Mouse (Mus musculus) CH12.LX (cell line): ENCODE measurements around the gene Syn3. TPM values are rescaled to one million over a fixed set of nuclear protein-coding genes. Genes with fewer than 3 reads are reported as not detected.

Experiments
- DNase-seq: peaks from one replicate; pipeline ENCODE4 v3.0.0-alpha.2; 2013; ENCODE audit errors: extremely low read depth
- H3K27ac ChIP-seq: 2 replicates; pipeline ENCODE4 v1.5.1; 2012; ENCODE audit warnings: low read depth, mild to moderate bottlenecking, control low read depth, moderate library complexity; ENCODE audit not compliant: insufficient read depth
- H3K27me3 ChIP-seq: replicated peaks from 2 replicates; pipeline ENCODE3; 2012; ENCODE audit warnings: inconsistent platforms
- H3K36me3 ChIP-seq, 2 experiments: replicated peaks in 1 of 2; 2 replicates each; pipeline versions ENCODE3 to v1.6.1; 2012; ENCODE audit warnings: inconsistent platforms in 1 of 2, low read length in 1 of 2, mild to moderate bottlenecking in 1 of 2, mixed read lengths in 1 of 2, moderate library complexity in 1 of 2; ENCODE audit not compliant: control insufficient read depth in 1 of 2, insufficient read depth in 1 of 2
- H3K4me1 ChIP-seq, 2 experiments: 2 replicates each; pipeline ENCODE4 v1.6.1; 2012; ENCODE audit warnings: inconsistent platforms in 1 of 2, moderate library complexity in 1 of 2; ENCODE audit not compliant: insufficient read depth in 2 of 2, control insufficient read depth in 1 of 2
- H3K4me2 ChIP-seq: 2 replicates; pipeline ENCODE4 v1.6.1; 2012; ENCODE audit warnings: low read depth, mild to moderate bottlenecking, control low read depth; ENCODE audit not compliant: poor library complexity, insufficient read depth, severe bottlenecking
- H3K4me3 ChIP-seq, 3 experiments: fragments of 150-350 bp in 1 of 3; sonication (generic) in 1 of 3; replicated peaks in 1 of 3; 2 replicates each; pipeline versions ENCODE3 to v1.5.1; 2011 to 2012; ENCODE audit warnings: low read depth in 2 of 3, low read length in 2 of 3, mild to moderate bottlenecking in 2 of 3, moderate library complexity in 2 of 3, control low read depth in 1 of 3, improper control_type of control experiment in 1 of 3, inconsistent platforms in 1 of 3, mixed read lengths in 1 of 3; ENCODE audit not compliant: poor library complexity in 1 of 3
- H3K79me2 ChIP-seq: replicated peaks from 2 replicates; pipeline ENCODE4 v1.6.1; 2012; ENCODE audit warnings: mild to moderate bottlenecking, moderate library complexity; ENCODE audit not compliant: control insufficient read depth, poor library complexity, insufficient read depth, severe bottlenecking; ENCODE audit errors: extremely low read depth
- H3K9ac ChIP-seq: 2 replicates; pipeline ENCODE4 v1.6.1; 2012; ENCODE audit warnings: low read depth, mild to moderate bottlenecking, control low read depth, moderate library complexity; ENCODE audit not compliant: insufficient read depth
- H3K9me3 ChIP-seq: replicated peaks from 2 replicates; pipeline ENCODE3; 2012; ENCODE audit warnings: low read length, inconsistent platforms, mixed read lengths
- BHLHE40 ChIP-seq: IDR thresholded peaks from 2 replicates; pipeline ENCODE4 v1.6.1; 2011; ENCODE audit warnings: mild to moderate bottlenecking, low read depth, low read length, improper control_type of control experiment
- CHD1 ChIP-seq: IDR thresholded peaks from 2 replicates; pipeline ENCODE4 v1.6.1; 2012; ENCODE audit warnings: low read depth, low read length, improper control_type of control experiment, inconsistent platforms
- CHD2 ChIP-seq: IDR thresholded peaks from 2 replicates; pipeline ENCODE4 v1.6.1; 2011; ENCODE audit warnings: low read length, improper control_type of control experiment
- CTCF ChIP-seq, 2 experiments: IDR thresholded peaks in 1 of 2; conservative IDR thresholded peaks in 1 of 2; 2 replicates each; pipeline ENCODE4 v1.5.1; 2011 to 2012; ENCODE audit warnings: low read depth in 2 of 2, low read length in 2 of 2, improper control_type of control experiment in 1 of 2, inconsistent platforms in 1 of 2, mild to moderate bottlenecking in 1 of 2, moderate library complexity in 1 of 2
- E2F4 ChIP-seq: IDR thresholded peaks from 2 replicates; pipeline ENCODE4 v1.6.1; 2011; ENCODE audit warnings: low read depth, low read length, improper control_type of control experiment; ENCODE audit not compliant: insufficient replicate concordance
- ELF1 ChIP-seq: IDR thresholded peaks from 2 replicates; pipeline ENCODE4 v1.6.1; 2014; ENCODE audit warnings: low read depth, mild to moderate bottlenecking, inconsistent platforms, low read length, improper control_type of control experiment
- EP300 ChIP-seq: IDR thresholded peaks from 2 replicates; pipeline ENCODE4 v1.6.1; 2011; ENCODE audit warnings: low read length, improper control_type of control experiment
- ETS1 ChIP-seq: conservative IDR thresholded peaks from 2 replicates; pipeline ENCODE4 v1.6.1; 2012; ENCODE audit warnings: low read depth, mild to moderate bottlenecking, inconsistent platforms, low read length, improper control_type of control experiment, moderate library complexity
- GABPA ChIP-seq: IDR thresholded peaks from 2 replicates; pipeline ENCODE4 v1.6.1; 2012; ENCODE audit warnings: low read depth, low read length, improper control_type of control experiment, inconsistent platforms; ENCODE audit not compliant: insufficient replicate concordance
- HCFC1 ChIP-seq: IDR thresholded peaks from 2 replicates; pipeline ENCODE4 v1.6.1; 2012; ENCODE audit warnings: low read depth, mild to moderate bottlenecking, inconsistent platforms, low read length, improper control_type of control experiment
- IRF4 ChIP-seq: IDR thresholded peaks from 2 replicates; pipeline ENCODE4 v1.6.1; 2014; ENCODE audit warnings: low read depth, mild to moderate bottlenecking, inconsistent platforms, low read length, improper control_type of control experiment
- JUN ChIP-seq: IDR thresholded peaks from 2 replicates; pipeline ENCODE4 v1.6.1; 2011; ENCODE audit warnings: low read depth, mild to moderate bottlenecking, low read length, improper control_type of control experiment, moderate library complexity; ENCODE audit not compliant: insufficient read depth
- JUND ChIP-seq: conservative IDR thresholded peaks from 2 replicates; pipeline ENCODE4 v1.6.1; 2011; ENCODE audit warnings: low read depth, low read length, improper control_type of control experiment
- KAT2A ChIP-seq: IDR thresholded peaks from 2 replicates; pipeline ENCODE4 v1.6.1; 2012; ENCODE audit warnings: low read length, improper control_type of control experiment, inconsistent platforms; ENCODE audit not compliant: insufficient replicate concordance
- MAFK ChIP-seq: IDR thresholded peaks from 2 replicates; pipeline ENCODE4 v1.6.1; 2011; ENCODE audit warnings: low read length, improper control_type of control experiment; ENCODE audit not compliant: insufficient replicate concordance
- MAX ChIP-seq: IDR thresholded peaks from 2 replicates; pipeline ENCODE4 v1.6.1; 2011; ENCODE audit warnings: low read length, improper control_type of control experiment
- MAZ ChIP-seq: IDR thresholded peaks from 2 replicates; pipeline ENCODE4 v1.6.1; 2012; ENCODE audit warnings: low read depth, mild to moderate bottlenecking, inconsistent platforms, low read length, improper control_type of control experiment, moderate library complexity
- MEF2A ChIP-seq: IDR thresholded peaks from 2 replicates; pipeline ENCODE4 v1.6.1; 2014; ENCODE audit warnings: low read depth, mild to moderate bottlenecking, inconsistent platforms, low read length, improper control_type of control experiment, borderline replicate concordance
- MXI1 ChIP-seq: IDR thresholded peaks from 2 replicates; pipeline ENCODE4 v1.6.1; 2011; ENCODE audit warnings: mild to moderate bottlenecking, low read depth, low read length, improper control_type of control experiment
- MYC ChIP-seq: IDR thresholded peaks from 2 replicates; pipeline ENCODE4 v1.6.1; 2011; ENCODE audit warnings: low read depth, mild to moderate bottlenecking, improper control_type of control experiment, low read length
- NELFE ChIP-seq: IDR thresholded peaks from 2 replicates; pipeline ENCODE4 v1.6.1; 2011; ENCODE audit warnings: low read depth, low read length, improper control_type of control experiment
- NRF1 ChIP-seq: IDR thresholded peaks from 2 replicates; pipeline ENCODE4 v1.6.1; 2014; ENCODE audit warnings: low read depth, mild to moderate bottlenecking, inconsistent platforms, low read length, improper control_type of control experiment, moderate library complexity
- PAX5 ChIP-seq: IDR thresholded peaks from 2 replicates; pipeline ENCODE4 v1.6.1; 2012; ENCODE audit warnings: low read length, inconsistent platforms, mixed read lengths
- POLR2A ChIP-seq: IDR thresholded peaks from 2 replicates; pipeline ENCODE4 v1.6.1; 2011; ENCODE audit warnings: low read depth, mild to moderate bottlenecking, improper control_type of control experiment, low read length
- POLR2AphosphoS2 ChIP-seq: IDR thresholded peaks from 2 replicates; pipeline ENCODE4 v1.6.1; 2011; ENCODE audit warnings: low read depth, low read length, improper control_type of control experiment
- RAD21 ChIP-seq: IDR thresholded peaks from 2 replicates; pipeline ENCODE4 v1.6.1; 2011; ENCODE audit warnings: low read depth, mild to moderate bottlenecking, low read length, improper control_type of control experiment, moderate library complexity
- RCOR1 ChIP-seq: conservative IDR thresholded peaks from 2 replicates; pipeline ENCODE4 v1.6.1; 2012; ENCODE audit warnings: low read depth, mild to moderate bottlenecking, inconsistent platforms, low read length, improper control_type of control experiment
- SIN3A ChIP-seq: IDR thresholded peaks from 2 replicates; pipeline ENCODE4 v1.6.1; 2012; ENCODE audit warnings: low read length, improper control_type of control experiment, inconsistent platforms
- SMC3 ChIP-seq: IDR thresholded peaks from 2 replicates; pipeline ENCODE4 v1.6.1; 2011; ENCODE audit warnings: low read depth, low read length, improper control_type of control experiment
- TBP ChIP-seq: conservative IDR thresholded peaks from 2 replicates; pipeline ENCODE4 v1.6.1; 2011; ENCODE audit warnings: low read depth, low read length, improper control_type of control experiment
- TCF12 ChIP-seq: IDR thresholded peaks from 2 replicates; pipeline ENCODE4 v1.6.1; 2014; ENCODE audit warnings: low read depth, mild to moderate bottlenecking, inconsistent platforms, low read length, improper control_type of control experiment
- UBTF ChIP-seq: IDR thresholded peaks from 2 replicates; pipeline ENCODE4 v1.6.1; 2012; ENCODE audit warnings: low read depth, mild to moderate bottlenecking, inconsistent platforms, low read length, improper control_type of control experiment, moderate library complexity
- USF1 ChIP-seq: IDR thresholded peaks from 2 replicates; pipeline ENCODE4 v1.6.1; 2014; ENCODE audit warnings: low read depth, mild to moderate bottlenecking, inconsistent platforms, low read length, improper control_type of control experiment
- USF2 ChIP-seq: conservative IDR thresholded peaks from 2 replicates; pipeline ENCODE4 v1.6.1; 2011; ENCODE audit warnings: low read depth, low read length, improper control_type of control experiment
- ZC3H11A ChIP-seq: IDR thresholded peaks from 2 replicates; pipeline ENCODE4 v1.6.1; 2012; ENCODE audit warnings: low read depth, mild to moderate bottlenecking, inconsistent platforms, low read length, improper control_type of control experiment
- ZMIZ1 ChIP-seq: IDR thresholded peaks from 2 replicates; pipeline ENCODE4 v1.6.1; 2012; ENCODE audit warnings: low read depth, mild to moderate bottlenecking, inconsistent platforms, low read length, improper control_type of control experiment
- ZNF384 ChIP-seq: IDR thresholded peaks from 2 replicates; pipeline ENCODE4 v1.6.1; 2012; ENCODE audit warnings: low read depth, low read length, improper control_type of control experiment, inconsistent platforms
- dilution Hi-C: fragments of 300-500 bp; cut with MboI; formaldehyde crosslinking; loops from 2 replicates; pipeline ENCODE4 v1.14.3; 2020; ENCODE audit warnings: low sequenced_read_pairs; ENCODE audit not compliant: extremely low pct_unique_long_range_greater_than_20kb, extremely low pct_ligation_motif_present
- in situ Hi-C: fragments of 300-500 bp; cut with MboI; formaldehyde crosslinking; loops from 3 replicates; pipeline ENCODE4 v1.14.3; 2019; ENCODE audit warnings: low sequenced_read_pairs, low pct_ligation_motif_present, low pct_unique_long_range_greater_than_20kb, mixed read lengths
- polyA plus RNA-seq: library from polyadenylated mRNA; unstranded; fragments of >175 nt; gene quantifications from 2 replicates; pipeline ENCODE4 v1.2.1, GENCODE M21; 2012; ENCODE audit warnings: low read depth; ENCODE audit not compliant: insufficient read length
- total RNA-seq, 2 experiments: library from RNA; depleted of rRNA; stranded (reverse); fragments of 300-350 nt in 1 of 2; fragments of >200 nt in 1 of 2; gene quantifications; 2 replicates each; pipeline ENCODE4 v1.2.3; 2012 to 2014

Gene Syn3
- total and polyA plus RNA-seq, 3 experiments = 2.8 to 8.9 (median 5.6) TPM

GRCm38 (mm10) chr10:86468612-86469546 lies 29.8 kb downstream of the Syn3 start:
- dilution Hi-C loops (no loop called here), in situ Hi-C loops (loop anchor here (25.0 kb wide), 1 partner anchor 507 kb away; the partner anchor contains the start of gene Rtcb)
- H3K9ac ChIP-seq = peak overlapping the region; percentile 76
- H3K79me2 ChIP-seq = no peaks in the 10 kb centered on the region
- peaks cover 13 to 43% of the 10 kb centered on the region in 2 experiments for H3K4me1 ChIP-seq
- H3K27me3 ChIP-seq = no peaks in the 10 kb centered on the region
- peaks cover 33 to 52% of the 10 kb centered on the region in 2 experiments for H3K36me3 ChIP-seq
- H3K4me3 ChIP-seq = no peak overlapping the region
- peak overlapping the region; percentile 98 for H3K4me2 ChIP-seq
- no peaks in the 10 kb centered on the region for H3K9me3 ChIP-seq
- DNase-seq = peak; percentile 83
- H3K27ac ChIP-seq = peak overlapping the region; percentile 93
- TF ChIP-seq TCF12 = peak; percentile 92
- peak; percentile 36; the same call in 1 of the 2 replicates for TF ChIP-seq ZMIZ1
- peak; percentile 78 for TF ChIP-seq MYC
- TF ChIP-seq CHD1 = peak; percentile 75; the same call in 1 of the 2 replicates
- TF ChIP-seq BHLHE40 = peak; percentile 90
- peak; percentile 84 for TF ChIP-seq MAZ
- no peak for TF ChIP-seq GABPA
- peak; percentile 84 for TF ChIP-seq CHD2
- TF ChIP-seq JUN = peak; percentile 14; the same call in 1 of the 2 replicates
- peak; percentile 99 for TF ChIP-seq EP300
- TF ChIP-seq ZC3H11A = no peak
- TF ChIP-seq ELF1 = peak; percentile 82
- no peak for TF ChIP-seq CTCF (conservative IDR thresholded peaks at IDR 0.05 in 1 of 2, IDR thresholded peaks at IDR 0.05 in 1 of 2; ENCODE audit: low read depth in 2 of 2, low read length in 2 of 2)
- peak; percentile 46; the same call in 1 of the 2 replicates for TF ChIP-seq POLR2AphosphoS2
- TF ChIP-seq ZNF384 = no peak
- peak; percentile 50 for TF ChIP-seq HCFC1
- peak; percentile 50 for TF ChIP-seq MAX
- TF ChIP-seq USF1 = no peak
- TF ChIP-seq UBTF = peak; percentile 35; the same call in 1 of the 2 replicates
- peak; percentile 64; the same call in 1 of the 2 replicates for TF ChIP-seq JUND
- peak; percentile 14; the same call in 1 of the 2 replicates for TF ChIP-seq SMC3
- peak; percentile 96 for TF ChIP-seq RCOR1
- no peak for TF ChIP-seq USF2
- peak; percentile 76 for TF ChIP-seq MXI1
- TF ChIP-seq MEF2A = peak; percentile 80
- TF ChIP-seq ETS1 = peak; percentile 77
- no peak for TF ChIP-seq E2F4
- 0 out of 2 replicates have a peak, but pooled peaks have one; percentile 37 for TF ChIP-seq POLR2A
- no peak for TF ChIP-seq NELFE
- TF ChIP-seq KAT2A = no peak
- TF ChIP-seq TBP = no peak; the same call in 1 of the 2 replicates
- peak; percentile 100 for TF ChIP-seq IRF4
- no peak for TF ChIP-seq RAD21
- TF ChIP-seq NRF1 = no peak; the same call in 1 of the 2 replicates
- TF ChIP-seq PAX5 = no peak
- no peak for TF ChIP-seq MAFK
- peak; percentile 76 for TF ChIP-seq SIN3A
